Mouse (Mus musculus) T-helper 17 cell (primary cell): ENCODE measurements around the gene Vwc2.

ENCODE experiments used
- in situ Hi-C, 2 experiments: fragments of 300-600 bp; cut with MboI, MseI; formaldehyde crosslinking; loops; 1 replicate in 1 of 2; 2 replicates in 1 of 2; pipeline ENCODE4 v1.15.1; 2025; ENCODE audit warnings: high pct_unique_total_duplicates in 2 of 2

The Vwc2 gene

DNA sequence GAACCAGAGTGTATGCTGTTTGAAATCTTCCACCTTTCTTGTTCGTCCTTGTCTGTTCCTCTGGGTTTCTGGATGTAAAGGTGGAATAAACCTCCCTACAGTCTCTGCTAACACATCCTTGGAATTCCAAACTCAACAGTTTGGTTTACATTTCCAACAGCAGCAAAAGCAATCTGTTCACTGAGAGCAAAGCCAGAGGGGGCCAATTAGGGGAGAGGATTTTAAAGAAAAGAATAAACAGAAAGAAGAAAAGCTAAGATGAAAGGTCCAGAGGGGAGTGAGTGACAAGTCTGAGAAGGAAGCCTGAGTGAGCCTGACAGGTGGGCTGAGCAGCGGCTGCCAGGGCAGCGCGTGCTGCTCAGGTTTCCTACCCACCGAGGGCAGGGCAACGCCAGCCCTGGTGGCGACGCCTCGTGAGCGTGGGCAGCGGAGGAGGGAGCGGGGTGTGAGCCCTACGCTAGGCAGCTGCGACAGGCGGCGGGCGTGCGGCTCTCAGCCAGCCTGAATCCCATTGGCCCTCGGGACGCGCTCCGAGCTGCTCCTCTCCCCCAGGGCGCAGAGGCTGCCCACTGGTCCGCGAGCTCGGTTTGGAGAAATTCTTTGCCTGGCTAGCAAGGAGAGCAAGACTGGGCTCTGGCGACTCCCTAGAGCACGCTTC is at the start of gene Vwc2:
Gene Vwc2 (plus strand): TSS at position 648 of the 658 bp plus-strand sequence.
- in situ Hi-C loops, result no loop called here

DNA sequence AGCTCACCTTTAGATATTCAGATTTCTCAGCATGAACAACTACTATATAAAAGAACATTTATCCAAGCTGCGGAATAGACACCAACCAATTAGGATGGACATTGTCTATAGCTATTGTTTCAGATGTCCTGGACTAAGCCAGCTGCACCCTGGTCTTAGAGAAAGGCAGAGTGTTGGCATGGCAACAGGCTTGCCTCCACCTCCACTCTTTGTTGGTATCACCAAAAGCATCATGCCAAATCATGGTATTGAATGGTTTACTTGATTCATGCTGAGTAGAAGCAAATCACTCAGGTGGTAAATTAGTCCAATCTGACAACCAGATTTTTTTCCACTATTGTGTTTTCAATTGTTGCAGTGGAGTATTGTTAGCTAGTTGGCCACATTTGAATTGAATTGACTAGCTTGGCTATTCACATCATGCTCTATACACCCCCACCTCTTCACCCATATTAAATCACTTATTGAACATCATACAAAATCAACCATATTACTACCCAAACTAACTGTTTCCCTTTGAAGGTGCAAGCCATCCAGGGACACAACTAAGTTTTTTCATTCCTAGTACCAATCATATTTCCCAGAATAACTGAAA is 25.8 kb upstream of the Vwc2 start:
- in situ Hi-C loops, result no loop called here

DNA sequence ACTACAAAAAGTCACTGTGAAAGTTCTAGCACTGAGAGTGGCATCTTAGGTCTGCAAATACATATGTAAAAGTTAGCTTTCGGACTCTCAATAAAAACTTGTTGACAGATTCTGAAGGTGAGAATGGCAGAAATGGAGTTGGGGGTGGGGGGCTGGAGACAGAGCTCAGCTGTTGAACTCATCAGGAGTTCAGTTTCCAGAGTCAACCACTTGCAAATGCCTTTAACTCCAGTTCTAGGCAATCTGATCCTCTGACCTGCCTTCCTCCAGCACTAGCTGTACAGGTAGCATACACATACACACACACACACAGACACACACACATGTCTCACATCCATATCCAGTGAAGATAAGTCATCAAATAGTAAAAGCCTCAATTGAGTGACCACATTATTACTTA is 16.4 kb upstream of the Vwc2 start:
- in situ Hi-C loops, result no loop called here

DNA sequence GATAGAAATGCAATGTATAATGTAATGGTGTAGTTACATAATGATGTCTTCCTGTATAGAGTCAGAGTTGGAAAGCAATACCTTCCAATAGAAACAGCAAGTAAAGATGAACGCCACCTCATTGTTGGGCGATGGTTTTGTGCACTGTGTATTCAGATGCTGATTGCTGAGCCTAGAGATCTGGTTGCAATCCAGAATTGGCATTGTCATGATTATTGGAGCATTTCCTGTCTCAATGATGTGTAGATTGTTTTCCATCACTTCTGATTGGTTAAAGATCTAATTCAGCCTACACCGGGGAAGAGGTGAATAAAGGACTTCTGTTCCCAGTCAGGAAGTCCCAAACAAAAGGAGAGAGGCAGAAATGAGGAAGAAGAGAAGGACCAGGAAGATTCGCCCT is 15.7 kb upstream of the Vwc2 start:
- in situ Hi-C loops, result no loop called here

DNA sequence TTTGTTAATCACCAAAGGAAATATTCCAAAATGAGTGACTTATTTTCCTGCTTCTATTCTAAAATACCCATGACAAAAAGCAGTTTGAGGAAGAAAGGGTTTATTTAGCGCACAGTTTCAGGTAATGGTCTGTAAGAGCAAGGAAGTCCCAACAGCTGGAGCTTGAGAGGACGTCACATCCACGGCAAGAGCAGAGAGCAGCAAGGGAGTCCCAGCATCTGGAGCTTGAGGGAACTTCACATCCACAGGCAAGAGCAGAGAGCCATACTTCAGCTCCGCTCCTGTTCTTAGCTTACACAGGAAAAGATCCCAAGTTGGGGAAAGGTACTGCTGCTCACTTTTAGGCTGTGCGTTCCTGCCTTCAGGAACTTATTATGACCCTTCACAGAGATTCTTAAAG is 15.0 kb upstream of the Vwc2 start:
- in situ Hi-C loops, result no loop called here

DNA sequence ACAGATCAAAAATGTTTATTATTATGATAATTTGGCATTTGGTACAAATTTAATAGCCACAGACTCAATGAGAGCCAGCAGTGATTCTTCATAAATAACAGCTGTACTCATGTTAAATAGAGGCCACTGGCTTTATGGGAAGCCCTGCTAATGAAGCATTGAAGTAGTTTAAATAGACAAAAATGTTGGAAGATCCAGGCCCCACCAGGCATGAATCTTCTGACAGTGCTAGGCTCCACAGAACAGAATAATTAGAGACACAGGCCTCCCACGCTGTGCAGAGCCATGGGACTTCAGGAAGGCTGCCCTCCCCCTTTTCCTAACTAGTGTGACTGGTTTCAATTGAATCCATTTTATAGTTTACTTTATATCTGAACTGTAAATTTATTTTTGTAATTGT is 11.8 kb upstream of the Vwc2 start:
- in situ Hi-C loops, result no loop called here

DNA sequence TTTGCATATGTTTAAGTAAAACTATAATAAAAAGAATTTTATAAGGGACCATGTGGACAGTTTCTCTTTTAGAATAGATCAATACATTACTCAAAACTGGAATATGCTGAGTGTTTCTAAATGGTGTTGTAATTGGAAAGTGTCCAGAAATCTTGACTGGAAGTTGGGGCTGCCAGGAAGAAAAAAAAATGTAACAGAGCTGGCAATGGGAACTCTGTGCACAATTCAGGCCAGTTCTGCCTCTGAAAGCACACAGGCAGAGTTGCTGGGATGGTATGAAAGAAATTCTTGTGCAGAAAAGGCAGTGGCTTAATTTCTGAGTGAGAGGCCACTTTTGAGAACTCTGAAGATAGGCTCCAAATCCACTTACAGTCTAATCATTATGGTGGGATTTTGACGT is 11.4 kb upstream of the Vwc2 start:
- in situ Hi-C loops, result no loop called here

DNA sequence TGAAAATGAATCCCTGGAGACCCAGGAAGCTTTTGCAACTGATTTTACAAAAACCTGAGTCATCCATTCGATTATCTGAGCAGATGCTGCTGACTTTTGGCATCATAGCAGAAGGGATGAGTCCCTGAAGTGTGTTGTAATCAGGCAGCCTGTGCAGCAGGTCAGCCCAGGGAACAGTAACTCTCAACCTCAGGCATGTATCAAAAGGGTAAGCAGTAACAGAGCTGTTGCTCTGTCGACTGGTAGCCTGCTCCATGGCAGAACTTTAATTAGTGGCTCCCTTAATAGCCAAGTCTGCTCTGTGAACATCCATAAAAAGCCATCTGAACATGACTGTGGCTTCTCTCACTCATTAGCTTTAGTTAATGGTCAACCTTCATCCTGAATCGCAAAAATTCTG is 5.1 kb upstream of the Vwc2 start:
- in situ Hi-C loops, result no loop called here

DNA sequence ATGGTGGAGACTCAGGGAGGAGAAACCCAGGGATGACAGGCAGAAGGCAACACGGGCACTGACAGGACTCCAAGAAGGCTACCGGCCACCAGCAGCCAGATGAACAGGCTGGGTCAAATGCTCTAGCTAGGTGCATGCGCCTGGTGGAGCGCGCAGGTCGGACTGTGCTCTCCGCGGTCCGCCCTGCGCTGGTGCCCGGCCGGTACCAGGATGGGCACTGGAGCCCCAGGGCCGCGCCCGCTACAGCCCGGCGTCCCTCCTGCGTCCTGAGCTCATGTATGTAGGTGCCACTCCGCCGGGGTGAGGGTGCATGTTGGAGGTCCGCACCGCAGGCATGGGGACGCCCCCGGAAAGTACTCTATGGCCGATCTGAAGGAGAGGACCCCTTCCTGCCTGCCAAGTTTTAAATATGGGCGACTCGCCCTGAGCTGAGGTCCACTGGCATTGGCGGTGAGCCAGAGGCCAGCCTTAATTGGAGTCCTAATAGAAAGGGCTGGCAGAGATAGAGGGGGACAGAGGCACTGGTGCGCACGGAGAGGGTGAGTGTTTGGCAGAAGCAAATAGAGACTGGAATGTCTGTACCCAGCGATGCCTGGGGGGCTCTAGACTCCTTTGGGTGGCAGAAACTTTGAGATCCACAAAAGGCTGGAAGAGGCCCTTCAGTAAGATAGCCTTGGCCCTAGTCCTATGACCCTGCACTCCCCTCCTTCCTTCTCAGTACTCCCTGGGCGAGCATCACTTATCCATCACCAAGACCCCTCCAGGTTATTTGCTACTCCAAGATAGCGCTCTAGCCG is 409 bp downstream of the Vwc2 start:
- in situ Hi-C loops, result no loop called here

DNA sequence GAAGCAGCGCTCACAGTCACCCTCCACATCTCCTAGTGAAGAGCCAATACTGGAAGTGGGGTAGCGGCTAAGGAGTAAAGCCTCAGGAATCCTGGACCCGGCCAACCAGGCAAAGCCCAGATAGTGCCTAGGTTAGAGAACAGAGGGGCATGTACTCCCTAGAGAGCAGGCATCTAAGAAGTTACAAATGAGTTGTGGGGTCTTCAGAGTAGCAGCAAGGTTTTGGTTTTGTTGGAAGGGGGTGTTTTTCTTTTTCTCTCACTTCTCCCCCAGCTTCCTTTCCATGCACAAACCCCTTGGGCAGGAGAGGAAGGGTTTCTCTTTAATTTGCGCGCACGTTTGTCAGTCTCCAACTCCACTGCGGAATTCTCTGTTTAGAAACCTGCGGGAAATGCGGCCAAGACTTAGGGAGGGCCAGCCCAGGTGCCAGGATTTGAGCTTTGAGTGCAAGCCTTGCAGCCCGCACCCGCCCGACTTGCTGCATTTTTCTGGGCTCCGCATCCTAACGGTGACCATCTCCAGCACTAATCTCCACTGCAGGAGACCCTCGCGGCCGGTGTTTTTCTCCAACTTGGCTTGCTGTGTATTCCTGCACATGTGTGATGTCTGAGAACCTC is 1.1 kb downstream of the Vwc2 start:
- in situ Hi-C loops, result no loop called here

DNA sequence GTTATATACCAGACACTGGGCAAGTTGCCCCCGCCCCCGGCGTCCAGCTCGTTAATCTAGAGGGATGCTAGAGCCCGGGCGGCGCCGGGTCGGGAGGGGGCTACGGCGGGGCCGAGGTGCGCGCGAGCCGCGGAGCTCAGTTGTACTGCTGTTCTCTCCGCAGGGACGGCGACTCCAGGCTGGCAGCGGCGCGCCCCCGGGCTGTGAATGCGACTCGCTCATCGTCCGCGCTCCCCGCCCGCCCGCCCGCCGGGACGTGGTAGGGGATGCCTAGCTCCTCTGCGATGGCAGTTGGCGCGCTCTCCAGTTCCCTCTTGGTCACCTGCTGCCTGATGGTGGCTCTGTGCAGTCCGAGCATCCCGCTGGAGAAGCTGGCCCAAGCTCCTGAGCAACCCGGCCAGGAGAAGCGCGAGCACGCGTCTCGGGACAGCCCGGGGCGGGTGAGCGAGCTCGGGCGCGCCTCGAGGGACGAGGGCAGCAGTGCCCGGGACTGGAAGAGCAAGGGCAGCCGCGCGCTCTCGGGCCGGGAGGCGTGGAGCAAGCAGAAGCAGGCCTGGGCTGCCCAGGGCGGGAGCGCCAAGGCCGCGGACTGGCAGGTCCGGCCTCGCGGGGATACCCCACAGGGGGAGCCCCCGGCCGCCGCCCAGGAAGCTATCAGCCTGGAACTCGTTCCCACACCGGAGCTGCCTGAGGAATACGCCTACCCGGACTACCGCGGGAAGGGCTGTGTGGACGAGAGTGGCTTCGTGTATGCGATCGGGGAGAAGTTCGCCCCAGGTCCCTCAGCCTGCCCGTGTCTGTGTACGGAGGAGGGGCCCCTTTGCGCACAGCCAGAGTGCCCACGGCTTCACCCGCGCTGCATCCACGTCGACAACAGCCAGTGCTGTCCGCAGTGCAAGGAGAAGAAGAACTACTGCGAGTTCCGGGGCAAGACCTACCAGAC is 1.9 kb downstream of the Vwc2 start:
- in situ Hi-C loops, result no loop called here

DNA sequence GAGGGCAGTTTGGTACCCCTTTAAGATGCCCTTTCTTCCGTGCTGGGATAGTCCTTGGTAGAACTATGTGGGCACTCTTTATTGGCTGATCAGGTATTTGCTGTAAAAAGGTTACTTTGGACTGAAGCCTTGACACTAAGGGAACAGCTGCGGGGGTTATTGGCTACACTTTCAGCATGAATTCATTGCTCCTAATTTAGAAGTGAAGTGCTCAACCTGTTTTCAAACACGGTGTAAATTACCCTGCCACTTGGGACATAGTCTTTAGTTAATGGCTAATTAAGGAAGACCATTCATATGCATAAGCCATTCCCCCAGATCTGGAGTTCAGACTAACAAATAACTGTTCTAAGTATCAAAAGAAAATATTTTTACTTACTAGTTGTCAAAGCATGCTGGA is 2.7 kb downstream of the Vwc2 start:
- in situ Hi-C loops, result no loop called here

DNA sequence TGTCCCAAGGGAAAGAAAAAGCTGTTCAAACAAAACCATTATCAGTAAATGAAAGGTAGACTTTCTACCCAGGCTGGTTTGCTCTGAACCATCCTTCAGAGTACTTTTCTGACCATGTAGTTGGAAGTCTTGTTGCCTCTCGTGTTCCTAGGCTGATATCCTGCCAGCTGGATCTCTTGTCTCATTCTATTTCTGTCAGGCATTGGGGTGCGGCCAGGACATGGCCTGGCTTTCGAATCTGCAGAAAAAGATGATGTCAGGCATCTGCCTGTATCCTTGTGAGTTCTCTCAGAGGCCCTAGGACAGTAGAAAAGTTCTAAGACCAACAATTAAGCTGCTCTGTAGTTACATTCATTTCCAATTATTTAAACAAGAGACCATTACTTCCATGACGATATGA is 8.8 kb downstream of the Vwc2 start:
- in situ Hi-C loops, result loop anchor here in 1 of 2 experiments (10.0 kb wide), 1 partner anchor 892 kb away; no protein-coding TSS in a partner anchor

DNA sequence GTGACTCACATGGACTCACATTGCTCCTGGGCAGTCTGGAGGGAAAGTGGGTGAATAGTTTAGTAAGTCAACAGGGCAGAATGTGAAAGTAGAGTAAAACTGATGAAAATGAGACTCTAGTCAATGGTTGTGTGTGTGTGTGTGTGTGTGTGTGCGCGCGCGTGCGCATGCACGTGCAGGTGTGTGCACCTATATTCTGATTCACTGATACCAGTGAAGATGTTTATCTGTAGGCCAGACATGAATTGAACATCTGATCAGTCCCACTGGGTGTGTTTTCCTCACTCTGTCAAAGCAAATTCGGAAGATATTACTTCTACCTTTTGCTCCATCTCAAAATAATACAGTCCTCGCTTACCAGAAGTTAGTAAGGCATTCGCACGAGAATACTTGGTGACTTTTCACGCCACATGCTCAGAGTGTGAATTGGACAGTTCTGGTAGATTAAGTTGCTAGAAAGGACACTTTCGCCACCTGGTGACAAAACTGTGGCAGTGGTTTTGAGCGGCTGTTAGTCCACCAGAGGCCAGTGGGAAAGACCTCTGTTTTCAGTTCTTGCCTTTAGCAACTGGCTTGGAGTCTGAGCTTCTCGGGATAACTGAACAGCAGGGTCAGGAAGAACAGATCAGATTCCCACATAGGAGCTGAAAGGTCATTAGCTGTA is 17.5 kb downstream of the Vwc2 start:
- in situ Hi-C loops, result loop anchor here in 1 of 2 experiments (10.0 kb wide), 1 partner anchor 1817 kb away; no protein-coding TSS in a partner anchor

DNA sequence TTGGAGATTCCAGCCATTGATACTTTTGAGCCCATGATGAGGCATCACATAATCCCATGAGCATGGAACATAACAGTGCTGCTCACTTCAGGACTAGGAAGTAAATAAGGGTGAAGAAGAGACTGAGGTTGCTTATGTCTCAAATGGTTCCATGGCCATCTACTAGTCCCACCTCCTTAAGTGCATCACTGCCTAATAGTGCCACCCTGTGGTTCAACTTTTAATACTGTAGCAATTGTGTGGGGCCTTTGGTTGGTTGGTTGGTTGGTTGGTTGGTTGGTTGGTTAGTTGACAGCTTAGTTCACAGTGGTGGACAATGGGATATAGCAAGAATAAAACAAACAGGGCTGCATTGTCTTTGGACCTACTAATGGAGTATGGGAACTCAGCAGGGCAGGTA is 26.6 kb downstream of the Vwc2 start:
- in situ Hi-C loops, result no loop called here

DNA sequence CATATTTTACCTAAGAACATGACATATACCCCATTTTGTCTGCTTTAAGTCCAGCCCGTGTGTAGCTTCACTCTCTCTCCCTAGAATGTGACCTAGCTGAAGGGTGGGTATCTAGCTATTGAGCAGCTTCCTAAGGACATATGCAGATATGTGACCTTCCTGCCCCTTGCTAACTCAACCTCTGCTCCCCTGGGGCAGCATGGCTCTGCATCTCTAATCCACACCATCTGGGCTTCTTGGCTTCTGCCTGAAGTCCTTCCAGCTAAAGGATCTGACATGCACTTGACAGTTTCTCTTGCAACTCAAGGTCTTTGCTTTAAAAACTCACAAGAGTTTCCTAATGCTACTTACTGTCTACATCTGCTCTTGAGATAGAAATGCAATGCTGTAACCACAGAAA is 38.7 kb downstream of the Vwc2 start:
- in situ Hi-C loops, result no loop called here

DNA sequence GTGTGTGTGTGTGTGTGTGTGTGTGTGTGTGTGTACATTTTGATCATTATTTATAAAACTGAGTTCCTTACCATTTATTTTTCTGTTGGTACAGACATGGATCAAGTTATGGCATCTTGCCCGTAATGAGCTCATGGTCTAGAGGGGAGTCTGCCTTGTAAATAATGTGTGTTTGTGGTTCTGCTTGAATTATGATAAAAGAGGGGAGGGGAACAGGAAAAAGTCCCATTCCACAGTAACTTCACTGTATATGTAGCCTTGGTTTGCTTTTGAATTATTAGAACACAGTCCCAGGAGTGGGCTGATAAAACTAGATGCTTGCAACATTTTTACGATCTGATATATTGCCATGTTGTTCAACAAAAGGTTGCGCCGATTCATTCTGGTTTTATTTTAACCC is 57.4 kb downstream of the Vwc2 start:
- in situ Hi-C loops, result no loop called here

DNA sequence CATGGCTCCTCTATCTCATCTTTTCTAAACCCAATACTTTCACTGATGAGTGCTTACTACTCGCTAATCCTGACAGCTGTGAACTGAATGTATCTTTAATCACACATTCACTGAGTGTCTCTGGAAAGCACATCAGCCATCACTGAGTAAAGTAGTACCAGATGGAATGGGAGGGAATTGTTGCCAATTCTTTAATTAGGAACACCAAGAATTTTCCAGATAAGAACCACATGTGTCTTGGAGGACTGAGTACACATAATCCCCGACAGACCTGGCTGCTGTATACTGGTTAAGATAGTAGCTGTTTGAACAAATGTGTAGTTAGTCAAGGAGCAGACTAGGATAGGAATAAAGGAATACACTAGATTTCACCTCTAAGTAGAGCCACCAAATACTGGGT is 61.2 kb downstream of the Vwc2 start:
- in situ Hi-C loops, result no loop called here

DNA sequence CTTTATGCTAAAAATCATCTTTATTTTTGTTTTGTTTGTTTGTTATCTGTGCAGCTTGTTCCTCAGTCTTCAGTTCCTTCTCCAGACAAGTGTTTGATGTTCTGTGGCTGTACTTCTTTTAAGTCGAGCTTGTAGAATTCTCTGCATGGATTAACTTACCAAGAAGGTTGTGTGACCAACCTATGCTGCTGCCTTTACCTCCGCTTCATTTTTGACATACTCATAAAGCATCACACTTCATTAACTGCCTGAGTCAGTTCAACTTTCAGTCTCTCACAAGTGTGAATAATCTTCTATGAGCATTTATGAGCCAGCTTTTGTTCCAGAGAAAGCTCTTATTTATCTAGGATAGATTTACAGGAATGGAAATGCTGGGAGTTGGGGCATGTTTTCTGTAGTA is 68.7 kb downstream of the Vwc2 start:
- in situ Hi-C loops, result no loop called here

DNA sequence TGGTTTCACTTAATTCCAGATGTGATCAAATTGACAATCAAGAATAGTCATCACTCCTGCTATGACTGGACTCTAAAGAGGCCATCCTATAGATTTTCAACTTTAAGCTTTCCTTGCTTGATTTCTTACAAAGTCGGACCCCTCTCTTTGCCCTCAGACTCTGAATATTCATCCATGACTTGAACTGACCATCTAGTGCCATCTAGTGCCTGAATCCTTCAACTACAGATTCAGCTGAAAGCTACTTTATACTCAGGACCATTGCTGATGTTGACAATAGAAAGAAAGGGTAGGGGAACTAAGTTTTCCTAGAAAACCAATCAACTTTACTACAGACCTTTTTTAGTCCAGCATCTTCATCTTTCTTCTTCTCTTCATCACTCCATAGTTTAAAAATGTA is 109.1 kb downstream of the Vwc2 start:
- in situ Hi-C loops, result loop anchor here (5.0 kb wide), 1 partner anchor 1906 kb away; no protein-coding TSS in a partner anchor

DNA sequence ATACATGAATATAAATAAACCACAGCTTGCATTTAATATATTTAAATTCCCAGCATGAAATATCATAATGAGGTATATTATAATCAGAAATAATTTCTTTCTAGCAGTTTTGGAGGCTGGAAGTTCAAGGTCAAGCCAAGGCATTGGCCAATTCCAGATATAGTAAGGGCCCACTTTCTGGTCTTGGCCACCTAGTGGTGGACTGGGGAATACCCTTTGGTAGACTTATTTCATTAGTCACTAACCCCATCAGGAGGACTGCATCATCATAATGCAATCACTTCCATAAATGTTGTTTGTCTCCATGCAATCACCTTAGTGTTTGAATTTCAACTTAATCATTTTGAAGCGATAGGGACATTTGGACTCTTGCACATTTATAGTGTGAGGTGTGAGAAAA is 125.3 kb downstream of the Vwc2 start:
- in situ Hi-C loops, result no loop called here
